Comparison of ENCODE assay signal across 21 mouse cellular contexts in the genomic region with DNA sequence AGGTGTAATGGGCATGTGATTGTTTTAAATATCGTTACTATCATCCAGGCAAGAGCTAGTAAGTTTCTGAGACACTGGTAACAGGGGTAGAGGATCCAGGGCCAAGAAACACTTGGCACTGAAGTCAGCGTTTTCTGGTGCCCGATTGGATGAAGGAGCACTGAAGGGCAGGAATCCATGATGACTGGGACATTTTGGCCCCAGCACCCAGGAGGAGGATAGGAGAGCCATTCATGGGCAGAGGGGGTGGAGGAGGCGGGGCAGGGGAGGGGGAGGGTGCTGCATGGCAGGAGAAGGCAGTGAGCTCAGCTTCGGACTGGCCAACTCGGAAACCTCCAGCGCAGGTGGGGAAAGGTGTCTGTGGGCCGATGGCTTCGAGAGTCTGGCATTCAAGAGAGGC. TPM values are rescaled to one million over a fixed set of nuclear protein-coding genes. Genes with fewer than 3 reads are reported as not detected.
DNase-seq lines count a peak whose midpoint lies in the region; ATAC-seq and TF ChIP-seq lines count a peak whose summit lies in the region.
"Had no signal": no experiment of that assay in that cellular context is flagged by ENCODE, and none has a peak within 500 bp of the region (broad histone marks: within the 10 kb centered on the region; RNA-seq: fewer than 3 reads in every experiment).

No protein-coding gene starts in this region.

- H3K27ac ChIP-seq in kidney, adult 2 months (ENCODE audit: insufficient read depth, low read depth, low read length) = peak overlapping the region; percentile 53
- no peak overlapping the region for H3K27ac ChIP-seq in kidney, embryonic 14.5 days (ENCODE audit: low read depth, low read length)
- peak overlapping the region; percentile 72 for H3K27ac ChIP-seq in liver, adult 2 months (replicated peaks; ENCODE audit: insufficient read depth, low read depth, low read length)
- H3K27ac ChIP-seq in liver, embryonic 11.5 days (ENCODE audit: low read depth, low read length) = no peak overlapping the region
- H3K27ac ChIP-seq: embryonic facial prominence, embryonic 12.5 days; forebrain, embryonic 15.5 days; limb, embryonic 13.5 days; stomach, postnatal 0 days had no signal

- no peaks in the 10 kb centered on the region for H3K36me3 ChIP-seq in kidney, adult 2 months (ENCODE audit: control insufficient read depth, insufficient read depth, low read length)
- no peaks in the 10 kb centered on the region for H3K36me3 ChIP-seq in kidney, embryonic 14.5 days (ENCODE audit: control insufficient read depth, insufficient read depth, low read length)
- H3K36me3 ChIP-seq in liver, adult 2 months (ENCODE audit: control insufficient read depth, insufficient read depth, low read length) = no peaks in the 10 kb centered on the region
- H3K36me3 ChIP-seq in liver, embryonic 11.5 days (ENCODE audit: control insufficient read depth, insufficient read depth, low read length) = no peaks in the 10 kb centered on the region
- H3K36me3 ChIP-seq: embryonic facial prominence, embryonic 12.5 days; forebrain, embryonic 15.5 days had no signal

- H3K4me2 ChIP-seq in kidney, embryonic 14.5 days (replicated peaks; ENCODE audit: low read depth, low read length) = no peak overlapping the region
- no peak overlapping the region for H3K4me2 ChIP-seq in liver, embryonic 11.5 days
- H3K4me2 ChIP-seq: embryonic facial prominence, embryonic 12.5 days; forebrain, embryonic 15.5 days; limb, embryonic 13.5 days had no signal

- TF ChIP-seq CTCF in kidney, adult 2 months (conservative IDR thresholded peaks at IDR 0.05; ENCODE audit: insufficient read depth, insufficient read length, low read depth, low read length) = no peak
- TF ChIP-seq CTCF in liver, adult 2 months (IDR thresholded peaks at IDR 0.05; ENCODE audit: low read depth, low read length) = no peak

- peak; percentile 16 for DNase-seq in cerebellum, adult 9-11 months
- no peak for DNase-seq in cerebellum, postnatal 36 days
- DNase-seq in kidney, adult 2 months = peak; percentile 88
- DNase-seq in liver, adult 2 months (ENCODE audit: extremely low read depth, low read depth, low spot score) = peak; percentile 86
- DNase-seq in liver, embryonic 11.5 days (ENCODE audit: low spot score) = no peak
- peak; percentile 50 for DNase-seq in kidney, postnatal 10 days
- no peak for DNase-seq in urinary bladder, postnatal 25 days (ENCODE audit: low spot score)
- DNase-seq: adrenal gland, postnatal 14 days; heart, adult 11 months; lung, adult 2 months; lung, postnatal 36 days; right cerebral cortex, postnatal 25 days had no signal

- H3K4me1 ChIP-seq in kidney, adult 2 months (ENCODE audit: control insufficient read depth, insufficient read depth, low read length) = peaks cover 46% of the 10 kb centered on the region
- H3K4me1 ChIP-seq in kidney, embryonic 14.5 days (ENCODE audit: control insufficient read depth, insufficient read depth, low read length) = peaks cover 23% of the 10 kb centered on the region; the same call in 1 of the 2 replicates
- peaks cover 44% of the 10 kb centered on the region for H3K4me1 ChIP-seq in liver, adult 2 months (ENCODE audit: control insufficient read depth, insufficient read depth, low read length)
- H3K4me1 ChIP-seq in liver, embryonic 11.5 days (replicated peaks; ENCODE audit: control insufficient read depth, insufficient read depth, low read length) = 0 out of 2 replicates have a peak, but pooled peaks cover 3% of the 10 kb centered on the region
- H3K4me1 ChIP-seq: forebrain, embryonic 15.5 days had no signal

- H3K9me3 ChIP-seq in kidney, embryonic 14.5 days (ENCODE audit: control insufficient read depth, low read length) = no peaks in the 10 kb centered on the region
- no peaks in the 10 kb centered on the region for H3K9me3 ChIP-seq in liver, embryonic 11.5 days (ENCODE audit: control insufficient read depth, low read length)
- H3K9me3 ChIP-seq: embryonic facial prominence, embryonic 12.5 days; forebrain, embryonic 15.5 days; limb, embryonic 13.5 days had no signal

- no peak overlapping the region for H3K4me3 ChIP-seq in kidney, adult 2 months (ENCODE audit: insufficient read depth, low read depth, low read length)
- no peak overlapping the region for H3K4me3 ChIP-seq in kidney, embryonic 14.5 days (ENCODE audit: low read length)
- no peak overlapping the region for H3K4me3 ChIP-seq in liver, adult 2 months (ENCODE audit: insufficient read depth, low read depth, low read length)
- no peak overlapping the region for H3K4me3 ChIP-seq in liver, embryonic 11.5 days (ENCODE audit: low read depth, low read length)
- H3K4me3 ChIP-seq: embryonic facial prominence, embryonic 12.5 days; forebrain, embryonic 15.5 days; limb, embryonic 13.5 days had no signal

- WGBS in kidney, adult 2 months = 49% methylated on average over 9 of the region's 9 CpGs
- WGBS in kidney, embryonic 14.5 days = 75% methylated on average over 9 of the region's 9 CpGs
- 24% methylated on average over 9 of the region's 9 CpGs for WGBS in liver, adult 2 months
- 83% methylated on average over 9 of the region's 9 CpGs for WGBS in liver, embryonic 11.5 days

- ATAC-seq in kidney, embryonic 14.5 days (ENCODE audit: low FRiP score, low TSS enrichment) = no peak
- ATAC-seq in liver, embryonic 11.5 days (replicated peaks; ENCODE audit: low FRiP score) = no peak
- ATAC-seq: activated CD4-positive, CD25-positive, alpha-beta regulatory T cell, adult 4 months; forebrain, embryonic 15.5 days; Patski had no signal

- no peaks in the 10 kb centered on the region for H3K27me3 ChIP-seq in kidney, adult 2 months (replicated peaks; ENCODE audit: control insufficient read depth, insufficient read depth, low read length)
- no peaks in the 10 kb centered on the region for H3K27me3 ChIP-seq in kidney, embryonic 14.5 days (ENCODE audit: control insufficient read depth, insufficient read depth, low read length)
- no peaks in the 10 kb centered on the region for H3K27me3 ChIP-seq in liver, adult 2 months (ENCODE audit: control insufficient read depth, insufficient read depth, low read length)
- no peaks in the 10 kb centered on the region for H3K27me3 ChIP-seq in liver, embryonic 11.5 days (replicated peaks; ENCODE audit: control insufficient read depth, insufficient read depth, low read length)
- H3K27me3 ChIP-seq: embryonic facial prominence, embryonic 12.5 days; forebrain, embryonic 15.5 days; limb, embryonic 13.5 days; Patski had no signal

- H3K79me2 ChIP-seq in liver, adult 2 months (ENCODE audit: control insufficient read depth, insufficient read depth, low read length) = peaks cover 58% of the 10 kb centered on the region

- H3K9ac ChIP-seq in kidney, embryonic 14.5 days (ENCODE audit: low read depth, low read length) = no peak overlapping the region
- 0 out of 2 replicates have a peak overlapping the region, but pooled peaks have one; percentile 35 for H3K9ac ChIP-seq in liver, adult 2 months (ENCODE audit: low read depth, low read length)
- H3K9ac ChIP-seq in liver, embryonic 11.5 days (ENCODE audit: low read depth, low read length) = no peak overlapping the region
- H3K9ac ChIP-seq: embryonic facial prominence, embryonic 12.5 days; forebrain, embryonic 15.5 days; limb, embryonic 13.5 days had no signal

- no peak for TF ChIP-seq POLR2A in kidney, adult 2 months (IDR thresholded peaks at IDR 0.05; ENCODE audit: low read depth, low read length)
- no peak for TF ChIP-seq POLR2A in liver, adult 2 months (IDR thresholded peaks at IDR 0.05; ENCODE audit: extremely low read depth, insufficient read depth, low read length)

RNA-seq across cellular contexts. Expression of a gene that starts 9.4 kb away (rescaled TPM):
- polyA plus RNA-seq in kidney, adult 2 months (2012; rRNA removed) = 34.3 and 39.2 TPM in 2 replicates
- polyA plus RNA-seq in kidney, embryonic 14.5 days (2014; fragmentation: Nextera tagmentation; extraction: Ambion mirVana) = 37.3 and 45.4 TPM in 2 replicates
- 97.7 and 104 TPM in 2 replicates for total RNA-seq in liver, adult 2 months (2014; rRNA removed)
- 75.4 and 87.4 TPM in 2 replicates for polyA plus RNA-seq in liver, adult 2 months (2012; rRNA removed)
- 4.2 and 4.6 TPM in 2 replicates for polyA plus RNA-seq in liver, embryonic 11.5 days (2014; fragmentation: Nextera tagmentation; extraction: Ambion mirVana)
- total RNA-seq: common myeloid progenitor, adult 5-6 weeks; hematopoietic stem cell, adult 5-6 weeks had no signal
- polyA plus RNA-seq: activated CD4-positive, CD25-positive, alpha-beta regulatory T cell, adult 4 months had no signal

Comparison
In these comparisons a context has a peak if more than half of its experiments do, and no peak if none do; other contexts are left out.
1. DNase-seq: peak in cerebellum, adult 9-11 months (single experiment), kidney, adult 2 months (single experiment), liver, adult 2 months (single experiment) and kidney, postnatal 10 days (single experiment); none in cerebellum, postnatal 36 days (0 of 2), liver, embryonic 11.5 days (single experiment) and urinary bladder, postnatal 25 days (single experiment).
2. H3K27ac ChIP-seq: peak in kidney, adult 2 months (single experiment) and liver, adult 2 months (single experiment); none in kidney, embryonic 14.5 days (single experiment) and liver, embryonic 11.5 days (single experiment).